In the genomic region with DNA sequence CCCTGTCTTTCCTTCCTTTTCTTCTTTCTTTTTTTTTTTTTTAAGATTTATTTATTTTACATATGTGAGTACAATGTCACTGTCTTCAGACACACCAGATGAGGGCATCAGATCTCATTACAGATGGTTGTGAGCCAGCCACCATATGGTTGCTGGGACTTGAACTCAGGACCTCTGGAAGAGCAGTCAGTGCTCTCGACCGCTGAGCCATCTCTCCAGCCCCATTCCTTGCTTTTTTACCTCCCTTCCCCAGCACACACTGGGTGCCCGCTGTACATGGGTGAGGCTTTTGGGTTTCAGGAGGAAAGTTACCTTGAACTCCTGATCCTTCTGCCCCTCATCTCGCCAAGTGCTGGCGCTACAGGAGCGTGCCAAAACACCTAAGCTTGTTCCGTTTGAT, we compare ENCODE assay signal across 8 mouse cellular contexts. TPM values are rescaled to one million over a fixed set of nuclear protein-coding genes. Genes with fewer than 3 reads are reported as not detected.
DNase-seq lines count a peak whose midpoint lies in the region; ATAC-seq lines count a peak whose summit lies in the region.

No protein-coding gene starts in this region.

- no peaks in the 10 kb centered on the region for H3K27me3 ChIP-seq in forebrain, embryonic 10.5 days (ENCODE audit: poor library complexity, severe bottlenecking)
- H3K27me3 ChIP-seq in forebrain, embryonic 11.5 days (ENCODE audit: control insufficient read depth, insufficient read depth, low read length) = no peaks in the 10 kb centered on the region
- H3K27me3 ChIP-seq in limb, embryonic 11.5 days (ENCODE audit: control insufficient read depth, insufficient read depth, low read length) = no peaks in the 10 kb centered on the region
- no peaks in the 10 kb centered on the region for H3K27me3 ChIP-seq in limb, embryonic 10.5 days (ENCODE audit: low read depth, poor library complexity, severe bottlenecking)
- no peaks in the 10 kb centered on the region for H3K27me3 ChIP-seq in hindbrain, embryonic 13.5 days
- H3K27me3 ChIP-seq in neural tube, embryonic 14.5 days (ENCODE audit: control insufficient read depth, insufficient read depth, low read length) = no peaks in the 10 kb centered on the region

- H3K4me1 ChIP-seq in forebrain, embryonic 10.5 days = peaks cover 82% of the 10 kb centered on the region
- H3K4me1 ChIP-seq in forebrain, embryonic 11.5 days (replicated peaks; ENCODE audit: control insufficient read depth, insufficient read depth, low read length) = peaks cover 14% of the 10 kb centered on the region
- H3K4me1 ChIP-seq in limb, embryonic 11.5 days (ENCODE audit: control insufficient read depth, insufficient read depth, low read length) = peaks cover 11% of the 10 kb centered on the region
- H3K4me1 ChIP-seq in limb, embryonic 10.5 days = peaks cover 55% of the 10 kb centered on the region
- H3K4me1 ChIP-seq in hindbrain, embryonic 13.5 days (replicated peaks) = peaks cover 72% of the 10 kb centered on the region
- peaks cover 29% of the 10 kb centered on the region for H3K4me1 ChIP-seq in neural tube, embryonic 14.5 days (ENCODE audit: control insufficient read depth, insufficient read depth, low read length)

- ATAC-seq in forebrain, embryonic 11.5 days (replicated peaks; ENCODE audit: low FRiP score) = no peak
- no peak for ATAC-seq in limb, embryonic 11.5 days (ENCODE audit: insufficient number of reproducible peaks, low FRiP score, low TSS enrichment, low read depth)
- no peak for ATAC-seq in hindbrain, embryonic 13.5 days (ENCODE audit: low FRiP score)
- no peak for ATAC-seq in neural tube, embryonic 14.5 days (ENCODE audit: low read depth)

- 0 out of 2 replicates have a peak overlapping the region, but pooled peaks have one; percentile 82 for H3K4me3 ChIP-seq in forebrain, embryonic 10.5 days
- no peak overlapping the region for H3K4me3 ChIP-seq in forebrain, embryonic 11.5 days (ENCODE audit: low read depth, low read length)
- H3K4me3 ChIP-seq in limb, embryonic 11.5 days (ENCODE audit: low read depth, low read length) = no peak overlapping the region
- H3K4me3 ChIP-seq in limb, embryonic 10.5 days = no peak overlapping the region
- peak overlapping the region; percentile 92 for H3K4me3 ChIP-seq in hindbrain, embryonic 13.5 days
- H3K4me3 ChIP-seq in neural tube, embryonic 14.5 days (ENCODE audit: low read depth, low read length) = 0 out of 2 replicates have a peak overlapping the region, but pooled peaks have one; percentile 96

- WGBS in forebrain, embryonic 10.5 days = 92% methylated on average over 7 of the region's 7 CpGs
- WGBS in forebrain, embryonic 11.5 days = 94% methylated on average over 7 of the region's 7 CpGs
- WGBS in limb, embryonic 11.5 days = 91% methylated on average over 7 of the region's 7 CpGs
- 90% methylated on average over 7 of the region's 7 CpGs for WGBS in limb, embryonic 10.5 days
- WGBS in hindbrain, embryonic 13.5 days = 91% methylated on average over 7 of the region's 7 CpGs
- 95% methylated on average over 7 of the region's 7 CpGs for WGBS in neural tube, embryonic 14.5 days

- no peak overlapping the region for H3K9ac ChIP-seq in forebrain, embryonic 11.5 days (ENCODE audit: low read length)
- 0 out of 2 replicates have a peak overlapping the region, but pooled peaks have one; percentile 12 for H3K9ac ChIP-seq in limb, embryonic 11.5 days (ENCODE audit: low read length)
- peak overlapping the region; percentile 99 for H3K9ac ChIP-seq in hindbrain, embryonic 13.5 days
- H3K9ac ChIP-seq in neural tube, embryonic 14.5 days (replicated peaks; ENCODE audit: low read depth, low read length) = no peak overlapping the region

- no peak overlapping the region for H3K4me2 ChIP-seq in forebrain, embryonic 11.5 days (ENCODE audit: low read depth, low read length, severe bottlenecking)
- H3K4me2 ChIP-seq in limb, embryonic 11.5 days (ENCODE audit: low read depth, severe bottlenecking) = no peak overlapping the region
- H3K4me2 ChIP-seq in hindbrain, embryonic 13.5 days = peak overlapping the region; percentile 82
- H3K4me2 ChIP-seq in neural tube, embryonic 14.5 days (ENCODE audit: low read depth, low read length) = peak overlapping the region; percentile 95

- no peaks in the 10 kb centered on the region for H3K9me3 ChIP-seq in forebrain, embryonic 10.5 days
- no peaks in the 10 kb centered on the region for H3K9me3 ChIP-seq in forebrain, embryonic 11.5 days (ENCODE audit: control insufficient read depth, low read length)
- H3K9me3 ChIP-seq in limb, embryonic 11.5 days (ENCODE audit: control insufficient read depth, low read length) = no peaks in the 10 kb centered on the region
- no peaks in the 10 kb centered on the region for H3K9me3 ChIP-seq in limb, embryonic 10.5 days (replicated peaks)
- no peaks in the 10 kb centered on the region for H3K9me3 ChIP-seq in hindbrain, embryonic 13.5 days
- H3K9me3 ChIP-seq in neural tube, embryonic 14.5 days (ENCODE audit: control insufficient read depth, low read length) = no peaks in the 10 kb centered on the region

- peaks cover 62% of the 10 kb centered on the region for H3K36me3 ChIP-seq in forebrain, embryonic 10.5 days (replicated peaks)
- peaks cover 5% of the 10 kb centered on the region for H3K36me3 ChIP-seq in forebrain, embryonic 11.5 days (ENCODE audit: control insufficient read depth, insufficient read depth, low read length)
- H3K36me3 ChIP-seq in limb, embryonic 11.5 days (ENCODE audit: control insufficient read depth, insufficient read depth, low read length) = peaks cover 3% of the 10 kb centered on the region; the same call in 1 of the 2 replicates
- peaks cover 63% of the 10 kb centered on the region for H3K36me3 ChIP-seq in limb, embryonic 10.5 days
- peaks cover 30% of the 10 kb centered on the region for H3K36me3 ChIP-seq in hindbrain, embryonic 13.5 days
- H3K36me3 ChIP-seq in neural tube, embryonic 14.5 days (ENCODE audit: control insufficient read depth, insufficient read depth, low read length) = peaks cover 13% of the 10 kb centered on the region

- H3K27ac ChIP-seq in forebrain, embryonic 10.5 days = peak overlapping the region; percentile 99; the same call in 1 of the 2 replicates
- H3K27ac ChIP-seq in forebrain, embryonic 11.5 days (ENCODE audit: low read depth, low read length) = no peak overlapping the region
- no peak overlapping the region for H3K27ac ChIP-seq in limb, embryonic 11.5 days (replicated peaks; ENCODE audit: low read depth, low read length)
- H3K27ac ChIP-seq in limb, embryonic 10.5 days = no peak overlapping the region
- peak overlapping the region; percentile 98; the same call in 1 of the 2 replicates for H3K27ac ChIP-seq in hindbrain, embryonic 13.5 days
- H3K27ac ChIP-seq in neural tube, embryonic 14.5 days (ENCODE audit: low read depth, low read length) = no peak overlapping the region

- DNase-seq in forebrain, embryonic 10.5 days (ENCODE audit: extremely low spot score, low spot score) = no peak
- DNase-seq in forebrain, embryonic 11.5 days (ENCODE audit: low spot score) = no peak
- no peak for DNase-seq in limb, embryonic 11.5 days (ENCODE audit: low spot score)
- DNase-seq in limb, embryonic 10.5 days (ENCODE audit: low spot score) = no peak
- no peak for DNase-seq in cerebellum, postnatal 10 days
- DNase-seq in layer of hippocampus, adult 9-10 months (ENCODE audit: low spot score) = no peak

RNA-seq across cellular contexts. Expression of a gene that starts 19.8 kb away (rescaled TPM):
- 79.3 and 92.6 TPM in 2 replicates for polyA plus RNA-seq in forebrain, embryonic 10.5 days (2016; fragmentation: Nextera tagmentation; extraction: Ambion mirVana)
- polyA plus RNA-seq in forebrain, embryonic 11.5 days (2014; fragmentation: Nextera tagmentation; extraction: Ambion mirVana) = 118 and 123 TPM in 2 replicates
- polyA plus RNA-seq in limb, embryonic 11.5 days (2014; fragmentation: Nextera tagmentation; extraction: Ambion mirVana) = 132 and 134 TPM in 2 replicates
- polyA plus RNA-seq in limb, embryonic 10.5 days (2016; fragmentation: Nextera tagmentation; extraction: Ambion mirVana) = 103 and 119 TPM in 2 replicates
- polyA plus RNA-seq in hindbrain, embryonic 13.5 days (2015; fragmentation: Nextera tagmentation; extraction: Ambion mirVana) = 160 and 165 TPM in 2 replicates
- 137 and 145 TPM in 2 replicates for polyA plus RNA-seq in neural tube, embryonic 14.5 days (2014; fragmentation: Nextera tagmentation; extraction: Ambion mirVana)

RNA-seq across cellular contexts. Expression of a gene that starts 27.4 kb away (rescaled TPM):
- polyA plus RNA-seq in forebrain, embryonic 10.5 days (2016; fragmentation: Nextera tagmentation; extraction: Ambion mirVana) = not detected in 2 replicates
- polyA plus RNA-seq in forebrain, embryonic 11.5 days (2014; fragmentation: Nextera tagmentation; extraction: Ambion mirVana) = not detected in 2 replicates
- not detected in 2 replicates for polyA plus RNA-seq in limb, embryonic 11.5 days (2014; fragmentation: Nextera tagmentation; extraction: Ambion mirVana)
- polyA plus RNA-seq in limb, embryonic 10.5 days (2016; fragmentation: Nextera tagmentation; extraction: Ambion mirVana) = not detected in 2 replicates
- polyA plus RNA-seq in hindbrain, embryonic 13.5 days (2015; fragmentation: Nextera tagmentation; extraction: Ambion mirVana) = not detected in 2 replicates
- polyA plus RNA-seq in neural tube, embryonic 14.5 days (2014; fragmentation: Nextera tagmentation; extraction: Ambion mirVana) = not detected in 2 replicates

RNA-seq across cellular contexts. Expression of a gene that starts 49.9 kb away (rescaled TPM):
- 174 and 188 TPM in 2 replicates for polyA plus RNA-seq in forebrain, embryonic 10.5 days (2016; fragmentation: Nextera tagmentation; extraction: Ambion mirVana)
- polyA plus RNA-seq in forebrain, embryonic 11.5 days (2014; fragmentation: Nextera tagmentation; extraction: Ambion mirVana) = 142 and 148 TPM in 2 replicates
- polyA plus RNA-seq in limb, embryonic 11.5 days (2014; fragmentation: Nextera tagmentation; extraction: Ambion mirVana) = 220 and 233 TPM in 2 replicates
- 199 and 202 TPM in 2 replicates for polyA plus RNA-seq in limb, embryonic 10.5 days (2016; fragmentation: Nextera tagmentation; extraction: Ambion mirVana)
- polyA plus RNA-seq in hindbrain, embryonic 13.5 days (2015; fragmentation: Nextera tagmentation; extraction: Ambion mirVana) = 154 and 163 TPM in 2 replicates
- 127 and 143 TPM in 2 replicates for polyA plus RNA-seq in neural tube, embryonic 14.5 days (2014; fragmentation: Nextera tagmentation; extraction: Ambion mirVana)

Comparison
In these comparisons a context has a peak if more than half of its experiments do, and no peak if none do; other contexts are left out.
1. H3K27ac ChIP-seq: peak in forebrain, embryonic 10.5 days (single experiment) and hindbrain, embryonic 13.5 days (single experiment); none in forebrain, embryonic 11.5 days (single experiment), limb, embryonic 11.5 days (single experiment), limb, embryonic 10.5 days (single experiment) and neural tube, embryonic 14.5 days (single experiment).
2. H3K4me3 ChIP-seq: peak in forebrain, embryonic 10.5 days (single experiment), hindbrain, embryonic 13.5 days (single experiment) and neural tube, embryonic 14.5 days (single experiment); none in forebrain, embryonic 11.5 days (single experiment), limb, embryonic 11.5 days (single experiment) and limb, embryonic 10.5 days (single experiment).
3. H3K4me2 ChIP-seq: peak in hindbrain, embryonic 13.5 days (single experiment) and neural tube, embryonic 14.5 days (single experiment); none in forebrain, embryonic 11.5 days (single experiment) and limb, embryonic 11.5 days (single experiment).
4. H3K9ac ChIP-seq: peak in limb, embryonic 11.5 days (single experiment) and hindbrain, embryonic 13.5 days (single experiment); none in forebrain, embryonic 11.5 days (single experiment) and neural tube, embryonic 14.5 days (single experiment).